ENCODE assay signal across 9 mouse cellular contexts in genomic region chr4:40970592-40970841, GRCm38 (mm10). TPM values are rescaled to one million over a fixed set of nuclear protein-coding genes. Genes with fewer than 3 reads are reported as not detected.
DNase-seq lines count a peak whose midpoint lies in the region; ATAC-seq and TF ChIP-seq lines count a peak whose summit lies in the region.
"Had no signal": no experiment of that assay in that cellular context is flagged by ENCODE, and none has a peak within 500 bp of the region (broad histone marks: within the 10 kb centered on the region; RNA-seq: fewer than 3 reads in every experiment).

No protein-coding gene starts in this region.

- peaks cover 20% of the 10 kb centered on the region for H3K4me1 ChIP-seq in heart, embryonic 16.5 days (ENCODE audit: control insufficient read depth, insufficient read depth, low read length)
- H3K4me1 ChIP-seq in MEL (ENCODE audit: control insufficient read depth in 1 of 2, insufficient read depth in 2 of 2, low read length in 2 of 2): peaks cover 0 to 24% of the 10 kb centered on the region in 2 experiments; a peak in 3 of 4 replicates
- H3K4me1 ChIP-seq in hindbrain, embryonic 10.5 days (replicated peaks): peaks cover 19% of the 10 kb centered on the region
- peaks cover 22% of the 10 kb centered on the region for H3K4me1 ChIP-seq in midbrain, embryonic 10.5 days

- peak; percentile 35; the same call in 1 of the 2 replicates for ATAC-seq in heart, embryonic 16.5 days (replicated peaks; ENCODE audit: extremely low read depth, insufficient read depth, low FRiP score)

- TF ChIP-seq POLR2A in MEL (IDR thresholded peaks at IDR 0.05; ENCODE audit: control insufficient read depth in 1 of 2, insufficient read depth in 1 of 2, low read depth in 1 of 2, low read length in 2 of 2, poor library complexity in 1 of 2): 0 out of 4 replicates have a peak, but pooled peaks of 1 of the 2 experiments have one; percentile 72

- peaks cover 40% of the 10 kb centered on the region for H3K79me2 ChIP-seq in MEL (ENCODE audit: control insufficient read depth, insufficient read depth, low read length, poor library complexity)

- no peak for TF ChIP-seq CTCF in MEL (IDR thresholded peaks at IDR 0.05 in 2 of 3, conservative IDR thresholded peaks at IDR 0.05 in 1 of 3; ENCODE audit: control insufficient read depth in 1 of 3, insufficient read depth in 1 of 3, low read depth in 2 of 3, low read length in 3 of 3, poor library complexity in 1 of 3, severe bottlenecking in 1 of 3)

- no peak for DNase-seq in heart, postnatal 14 days
- no peak for DNase-seq in MEL (ENCODE audit: low read depth, low spot score)
- no peak for DNase-seq in hindbrain, embryonic 10.5 days (ENCODE audit: low spot score)
- no peak for DNase-seq in midbrain, embryonic 10.5 days (ENCODE audit: low spot score)
- no peak for DNase-seq in embryo, embryonic 9.5 days (ENCODE audit: extremely low spot score)
- DNase-seq in left cerebral cortex, postnatal 25 days (ENCODE audit: low spot score in 2 of 2): no peak
- DNase-seq in thymus, postnatal 14 days: no peak

- peak overlapping the region; percentile 93 for H3K4me3 ChIP-seq in heart, embryonic 16.5 days (ENCODE audit: low read length)
- H3K4me3 ChIP-seq in MEL (ENCODE audit: control insufficient read depth in 1 of 2, insufficient read depth in 1 of 2, low read depth in 2 of 2, low read length in 2 of 2): peak overlapping the region; percentile 90 to 94
- H3K4me3 ChIP-seq in hindbrain, embryonic 10.5 days: peak overlapping the region; percentile 95
- peak overlapping the region; percentile 75 for H3K4me3 ChIP-seq in midbrain, embryonic 10.5 days

- WGBS in heart, embryonic 16.5 days: under 1% methylated on average over 16 of the region's 16 CpGs
- WGBS in hindbrain, embryonic 10.5 days: under 1% methylated on average over 16 of the region's 16 CpGs
- WGBS in midbrain, embryonic 10.5 days: under 1% methylated on average over 15 of the region's 16 CpGs

- peak overlapping the region; percentile 93 for H3K9ac ChIP-seq in heart, embryonic 16.5 days (ENCODE audit: low read length)
- peak overlapping the region; percentile 91 for H3K9ac ChIP-seq in MEL (ENCODE audit: control insufficient read depth, low read depth, low read length, poor library complexity, severe bottlenecking)

- TF ChIP-seq EP300 in MEL (IDR thresholded peaks at IDR 0.05; ENCODE audit: low read depth in 1 of 2, low read length in 2 of 2): no peak

- H3K27ac ChIP-seq in heart, embryonic 16.5 days (ENCODE audit: low read length): peak overlapping the region; percentile 95
- H3K27ac ChIP-seq in MEL (ENCODE audit: control insufficient read depth, low read depth, low read length): peak overlapping the region; percentile 69
- peak overlapping the region; percentile 91 for H3K27ac ChIP-seq in hindbrain, embryonic 10.5 days
- peak overlapping the region; percentile 92 for H3K27ac ChIP-seq in midbrain, embryonic 10.5 days (replicated peaks)

- intact Hi-C loops in heart, postnatal 14 days (cut with DNase I): loop anchor here (2.0 kb wide), 1 partner anchor 22 kb away; the partner anchor contains the start of genes Bag1 and Chmp5
- intact Hi-C loops in left cerebral cortex, postnatal 25 days (cut with DNase I): no loop called here

- peaks cover 14% of the 10 kb centered on the region for H3K36me3 ChIP-seq in heart, embryonic 16.5 days (ENCODE audit: control insufficient read depth, insufficient read depth)
- peaks cover 7 to 24% of the 10 kb centered on the region in 2 experiments; a peak in 3 of 4 replicates for H3K36me3 ChIP-seq in MEL (ENCODE audit: control insufficient read depth in 1 of 2, insufficient read depth in 2 of 2, low read length in 2 of 2)
- H3K36me3 ChIP-seq in hindbrain, embryonic 10.5 days: peaks cover 40% of the 10 kb centered on the region
- peaks cover 25% of the 10 kb centered on the region for H3K36me3 ChIP-seq in midbrain, embryonic 10.5 days

- H3K4me2 ChIP-seq in heart, embryonic 16.5 days (ENCODE audit: low read depth, low read length): peak overlapping the region; percentile 75

- no peaks in the 10 kb centered on the region for H3K9me3 ChIP-seq in heart, embryonic 16.5 days (replicated peaks; ENCODE audit: control insufficient read depth, low read length)
- no peaks in the 10 kb centered on the region for H3K9me3 ChIP-seq in MEL (replicated peaks; ENCODE audit: insufficient read depth, low read length)
- H3K9me3 ChIP-seq in hindbrain, embryonic 10.5 days: no peaks in the 10 kb centered on the region
- no peaks in the 10 kb centered on the region for H3K9me3 ChIP-seq in midbrain, embryonic 10.5 days (replicated peaks)

- H3K27me3 ChIP-seq in heart, embryonic 16.5 days (ENCODE audit: control insufficient read depth, insufficient read depth, low read length): no peaks in the 10 kb centered on the region
- no peaks in the 10 kb centered on the region for H3K27me3 ChIP-seq in MEL (ENCODE audit: control insufficient read depth in 1 of 2, insufficient read depth in 2 of 2, low read length in 2 of 2)
- H3K27me3 ChIP-seq in hindbrain, embryonic 10.5 days (ENCODE audit: insufficient read depth, poor library complexity, severe bottlenecking): no peaks in the 10 kb centered on the region
- no peaks in the 10 kb centered on the region for H3K27me3 ChIP-seq in midbrain, embryonic 10.5 days (ENCODE audit: low read depth, poor library complexity, severe bottlenecking)

- TF ChIP-seq RAD21 in MEL (IDR thresholded peaks at IDR 0.05; ENCODE audit: low read depth, low read length): no peak

TF ChIP-seq in MEL, 35 proteins besides CTCF, POLR2A, EP300 and RAD21:
- TF ChIP-seq HCFC1 (IDR thresholded peaks at IDR 0.05; ENCODE audit: low read depth, low read length) (no peak), ZMIZ1 (IDR thresholded peaks at IDR 0.05; ENCODE audit: low read depth, low read length) (0 out of 2 replicates have a peak, but pooled peaks have one; percentile 37), MAX (IDR thresholded peaks at IDR 0.05; ENCODE audit: low read length) (no peak), MYB (IDR thresholded peaks at IDR 0.05; ENCODE audit: low read depth, low read length) (no peak), MAZ (IDR thresholded peaks at IDR 0.05; ENCODE audit: low read depth, low read length) (no peak), TAL1 (IDR thresholded peaks at IDR 0.05; ENCODE audit: low read length) (no peak)

RNA-seq across cellular contexts. Expression of gene Nfx1, which starts 0.2 kb away (rescaled TPM):
- 55.6 and 57.6 TPM in 2 replicates for polyA plus RNA-seq in heart, embryonic 16.5 days (2015; fragmentation: Nextera tagmentation; extraction: Ambion mirVana)
- 10 to 100 TPM; 24.7 to 25.4 TPM for total RNA-seq in heart, postnatal 14 days (2021)
- total RNA-seq in MEL (2012; rRNA removed): 54.9 and 56.6 TPM in 2 replicates
- polyA plus RNA-seq in MEL (2012; ENCODE audit: insufficient read depth in 1 of 2, insufficient read length in 2 of 2, low read depth in 1 of 2, low replicate concordance in 2 of 2, missing spikeins in 1 of 2): 10 to 100 TPM in 1 of 2 experiments, not detected in 1; 72.6 TPM
- 86.1 and 92.8 TPM in 2 replicates for polyA plus RNA-seq in hindbrain, embryonic 10.5 days (2016; fragmentation: Nextera tagmentation; extraction: Ambion mirVana)
- polyA plus RNA-seq in midbrain, embryonic 10.5 days (2016; fragmentation: Nextera tagmentation; extraction: Ambion mirVana): 94.8 and 98.4 TPM in 2 replicates
- total RNA-seq in left cerebral cortex, postnatal 25 days (2021): 10 to 100 TPM; 67.2 to 71.4 TPM

RNA-seq across cellular contexts. Expression of gene Chmp5, which starts 22.3 kb away (rescaled TPM):
- 75.8 and 75.9 TPM in 2 replicates for polyA plus RNA-seq in heart, embryonic 16.5 days (2015; fragmentation: Nextera tagmentation; extraction: Ambion mirVana)
- 10 to 100 TPM; 32.9 to 37.3 TPM for total RNA-seq in heart, postnatal 14 days (2021)
- total RNA-seq in MEL (2012; rRNA removed): 38.5 and 39.1 TPM in 2 replicates
- polyA plus RNA-seq in MEL (2012; ENCODE audit: insufficient read depth in 1 of 2, insufficient read length in 2 of 2, low read depth in 1 of 2, low replicate concordance in 2 of 2, missing spikeins in 1 of 2): 10 to 100 TPM in 1 of 2 experiments, not detected in 1; 34.7 TPM
- 114 and 126 TPM in 2 replicates for polyA plus RNA-seq in hindbrain, embryonic 10.5 days (2016; fragmentation: Nextera tagmentation; extraction: Ambion mirVana)
- polyA plus RNA-seq in midbrain, embryonic 10.5 days (2016; fragmentation: Nextera tagmentation; extraction: Ambion mirVana): 99.4 and 118 TPM in 2 replicates
- total RNA-seq in left cerebral cortex, postnatal 25 days (2021): 10 to 100 TPM; 81.2 to 83.2 TPM

RNA-seq across cellular contexts. Expression of gene Bag1, which starts 22.4 kb away (rescaled TPM):
- polyA plus RNA-seq in heart, embryonic 16.5 days (2015; fragmentation: Nextera tagmentation; extraction: Ambion mirVana): 189 and 218 TPM in 2 replicates
- total RNA-seq in heart, postnatal 14 days (2021): 100 to 1,000 TPM; 193 to 198 TPM
- 175 and 194 TPM in 2 replicates for total RNA-seq in MEL (2012; rRNA removed)
- polyA plus RNA-seq in MEL (2012; ENCODE audit: insufficient read depth in 1 of 2, insufficient read length in 2 of 2, low read depth in 1 of 2, low replicate concordance in 2 of 2, missing spikeins in 1 of 2): 100 to 1,000 TPM in 1 of 2 experiments, not detected in 1; 235 TPM
- polyA plus RNA-seq in hindbrain, embryonic 10.5 days (2016; fragmentation: Nextera tagmentation; extraction: Ambion mirVana): 198 and 208 TPM in 2 replicates
- 189 and 193 TPM in 2 replicates for polyA plus RNA-seq in midbrain, embryonic 10.5 days (2016; fragmentation: Nextera tagmentation; extraction: Ambion mirVana)
- total RNA-seq in left cerebral cortex, postnatal 25 days (2021): 100 to 1,000 TPM; 172 to 178 TPM

RNA-seq across cellular contexts. Expression of gene Spink4, which starts 50.7 kb away (rescaled TPM):
- 5.4 and 6.4 TPM in 2 replicates for polyA plus RNA-seq in heart, embryonic 16.5 days (2015; fragmentation: Nextera tagmentation; extraction: Ambion mirVana)
- under 1 TPM in 1 of 2 experiments, not detected in 1; 0.90 TPM for total RNA-seq in heart, postnatal 14 days (2021)
- 1.4 TPM in 1 of 2 replicates, not detected in the other for total RNA-seq in MEL (2012; rRNA removed)
- under 1 TPM in 1 of 2 experiments, not detected in 1; 0.19 TPM for polyA plus RNA-seq in MEL (2012; ENCODE audit: insufficient read depth in 1 of 2, insufficient read length in 2 of 2, low read depth in 1 of 2, low replicate concordance in 2 of 2, missing spikeins in 1 of 2)
- not detected in 2 replicates for polyA plus RNA-seq in hindbrain, embryonic 10.5 days (2016; fragmentation: Nextera tagmentation; extraction: Ambion mirVana)
- polyA plus RNA-seq in midbrain, embryonic 10.5 days (2016; fragmentation: Nextera tagmentation; extraction: Ambion mirVana): not detected in 2 replicates
- not detected for total RNA-seq in left cerebral cortex, postnatal 25 days (2021)
- total RNA-seq: gastrocnemius, adult 8-10 months had no signal
